22 mouse cellular contexts compared by ENCODE assay signal in the genomic region with DNA sequence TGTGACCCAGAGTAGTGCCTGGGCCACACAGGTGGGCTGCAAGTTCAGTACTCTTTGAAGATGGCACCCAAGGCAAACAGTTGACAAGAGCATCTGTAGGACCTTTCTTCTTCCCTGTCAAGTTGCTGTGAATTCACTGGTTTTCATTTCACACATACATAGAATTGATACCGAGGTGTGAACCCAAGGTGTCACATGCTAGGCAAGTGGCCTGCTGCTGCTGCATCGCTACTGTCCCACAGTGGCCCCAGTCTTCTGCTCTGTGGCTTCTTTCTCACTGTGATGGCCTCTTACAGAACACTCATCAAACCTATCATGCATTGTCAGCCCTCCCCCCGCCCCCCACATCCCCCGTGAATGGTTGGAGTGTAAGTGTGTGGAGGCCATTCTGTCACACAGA. TPM values are rescaled to one million over a fixed set of nuclear protein-coding genes. Genes with fewer than 3 reads are reported as not detected.
A peak's percentile ranks its signal among the peaks of the same experiment; 100 is the strongest.
DNase-seq lines count a peak whose midpoint lies in the region; ATAC-seq and TF ChIP-seq lines count a peak whose summit lies in the region.
"Had no signal": no experiment of that assay in that cellular context is flagged by ENCODE, and none has a peak within 500 bp of the region (broad histone marks: within the 10 kb centered on the region; RNA-seq: fewer than 3 reads in every experiment).

No protein-coding gene starts in this region.

- 63% methylated on average over 4 of the region's 4 CpGs for WGBS in intestine, postnatal 0 days

- TF ChIP-seq CTCF in intestine, postnatal 0 days (IDR thresholded peaks at IDR 0.05; ENCODE audit: low read depth), result no peak

- H3K9me3 ChIP-seq in intestine, postnatal 0 days (ENCODE audit: control insufficient read depth), result no peaks in the 10 kb centered on the region

- peak; percentile 18; the same call in 1 of the 2 replicates for ATAC-seq in megakaryocyte, adult 5-6 weeks (ENCODE audit: poor library complexity, severe bottlenecking)
- no peak for ATAC-seq in intestine, postnatal 0 days
- ATAC-seq: activated CD4-positive, CD25-positive, alpha-beta regulatory T cell, adult 4 months; CD4-positive, CD25-positive, alpha-beta regulatory T cell, adult 4 months; Patski had no signal

- no peaks in the 10 kb centered on the region for H3K36me3 ChIP-seq in intestine, postnatal 0 days (ENCODE audit: control insufficient read depth, insufficient read depth)
- H3K36me3 ChIP-seq: G1E had no signal

- H3K4me1 ChIP-seq in intestine, postnatal 0 days (replicated peaks; ENCODE audit: control insufficient read depth, insufficient read depth, low read length), result no peaks in the 10 kb centered on the region

- no peak overlapping the region for H3K4me3 ChIP-seq in intestine, postnatal 0 days (ENCODE audit: low read depth, low read length)

- H3K27me3 ChIP-seq in intestine, postnatal 0 days (replicated peaks; ENCODE audit: control insufficient read depth, insufficient read depth, low read length), result no peaks in the 10 kb centered on the region
- H3K27me3 ChIP-seq: CH12.LX, Patski had no signal

- DNase-seq in CD4-positive helper T cell, adult 2 months (ENCODE audit: low read depth, low spot score), result peak; percentile 46
- DNase-seq in natural killer cell, adult 2 months (ENCODE audit: low spot score in 2 of 2), result peak; percentile 70 to 85
- DNase-seq in lung, postnatal 36 days, result no peak
- no peak for DNase-seq in layer of hippocampus, adult 8-10 months (ENCODE audit: low spot score in 2 of 2)
- DNase-seq: adrenal gland, adult 2 months; adrenal gland, adult 8-10 months; adrenal gland, postnatal 10 days; adrenal gland, postnatal 14 days; adrenal gland, postnatal 25 days; adrenal gland, postnatal 36 days; B cell, adult 2 months; cerebellum, adult 11 months; cerebellum, adult 11-12 months; cerebellum, adult 18-20 months; cerebellum, adult 2 months had no signal

- H3K9ac ChIP-seq in intestine, postnatal 0 days (ENCODE audit: low read depth, low read length), result no peak overlapping the region

- H3K27ac ChIP-seq in intestine, postnatal 0 days (ENCODE audit: low read depth, low read length), result no peak overlapping the region

- no peak overlapping the region for H3K4me2 ChIP-seq in intestine, postnatal 0 days (replicated peaks; ENCODE audit: low read depth)

RNA-seq across cellular contexts. Expression of gene Inpp4a, which starts 27.6 kb away (rescaled TPM):
- 44.0 and 44.2 TPM in 2 replicates for total RNA-seq in megakaryocyte, adult 5-6 weeks (2015)
- total RNA-seq in megakaryocyte, adult 5-6 weeks (2017), result 23.2 and 36.3 TPM in 2 replicates
- total RNA-seq in layer of hippocampus, adult 8-10 months (2022), result 100 to 1,000 TPM; 157 to 181 (median 168) TPM
- polyA plus RNA-seq in intestine, postnatal 0 days (2015; fragmentation: Nextera tagmentation; extraction: Ambion mirVana), result 7.8 and 9.5 TPM in 2 replicates

Comparison
In these comparisons a context has a peak if more than half of its experiments do, and no peak if none do; other contexts are left out.
1. DNase-seq: peak in CD4-positive helper T cell, adult 2 months (single experiment) and natural killer cell, adult 2 months (2 of 2); none in lung, postnatal 36 days (single experiment) and layer of hippocampus, adult 8-10 months (0 of 2).